Mouse (Mus musculus): ENCODE results near the gene Pcdh18.
A peak's percentile ranks its signal among the peaks of the same experiment; 100 is the strongest.

Gene Pcdh18

DNA sequence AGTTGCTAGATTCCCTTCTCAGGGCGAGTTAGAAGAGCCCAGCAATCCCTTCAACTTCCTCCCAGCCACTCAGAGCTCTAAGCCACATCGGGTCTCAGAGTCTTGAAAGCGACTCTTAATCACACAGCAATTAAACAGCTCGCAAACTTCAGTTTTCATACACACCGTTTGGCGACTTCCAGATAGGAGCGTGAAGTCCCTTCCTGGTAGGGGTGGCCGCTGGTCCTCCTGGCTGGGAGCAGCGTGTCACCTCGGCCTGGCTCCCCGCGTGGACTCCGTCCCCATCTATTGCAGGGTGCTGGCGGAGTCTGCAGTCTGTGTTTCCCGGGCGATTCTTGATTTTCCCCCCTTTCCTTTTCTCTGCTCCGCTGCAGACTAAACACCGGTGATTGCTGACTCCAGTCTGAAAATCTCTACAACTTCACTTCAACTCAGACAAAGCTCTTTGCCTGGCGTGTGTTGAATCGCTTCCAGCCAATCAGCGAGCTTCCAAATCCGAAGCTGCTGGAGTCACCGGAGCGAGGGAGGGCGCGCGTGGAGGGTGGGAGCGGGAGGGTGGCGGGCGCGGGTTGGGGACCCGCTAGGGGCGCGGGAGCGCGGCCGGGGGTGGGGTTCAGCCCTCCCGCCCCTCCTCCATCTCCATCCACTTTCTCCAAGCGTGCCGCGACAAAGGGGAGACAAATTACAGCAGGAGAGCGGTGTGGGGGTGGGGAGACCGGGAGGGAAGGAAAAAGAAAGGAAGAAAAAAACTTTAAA, at the start of gene Pcdh18:
TSS of gene Pcdh18 (minus strand) at position 456 of the 756 bp plus-strand sequence.
- peak; percentile 67 for DNase-seq

DNA sequence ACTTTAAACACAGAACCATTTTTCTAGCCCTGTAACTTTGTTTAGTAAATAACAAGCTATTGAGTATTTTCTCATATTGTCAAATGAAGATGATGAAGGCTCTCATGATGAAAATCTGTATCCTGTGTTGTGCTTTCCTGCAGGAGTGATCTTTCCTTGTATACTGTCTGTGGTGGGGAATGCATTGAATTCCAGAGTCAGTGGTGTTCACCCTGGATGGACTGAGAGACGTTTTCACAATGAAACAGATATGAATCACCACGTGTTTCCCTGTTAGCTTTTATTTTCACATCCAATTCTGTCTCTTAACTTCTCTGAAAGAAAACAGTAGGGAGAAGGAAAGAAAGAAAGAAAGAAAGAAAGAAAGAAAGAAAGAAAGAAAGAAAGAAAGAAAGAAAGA, 49.7 kb upstream of the Pcdh18 start:
- DNase-seq, result no peak

DNA sequence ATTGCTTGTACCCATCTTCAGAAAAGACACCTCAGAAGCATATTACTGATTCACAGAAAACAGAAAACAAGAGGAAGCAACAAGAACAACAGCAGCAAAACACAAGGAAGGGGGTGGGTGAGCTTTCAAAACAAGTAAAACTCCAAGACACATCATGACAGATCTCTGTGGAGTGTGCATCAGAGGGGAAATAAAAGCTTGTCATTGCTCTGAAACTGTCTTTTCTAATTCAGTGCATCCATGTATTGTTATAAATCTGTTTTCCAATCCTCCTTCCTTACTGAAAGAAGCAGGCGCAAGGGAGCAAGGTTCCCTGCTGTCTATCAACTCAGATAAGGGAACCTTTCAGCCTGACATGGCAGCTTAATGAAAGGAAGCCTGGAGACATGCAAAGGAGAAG, 48.4 kb upstream of the Pcdh18 start:
- no peak for DNase-seq

GRCm38 (mm10) chr3:49788296-49788695, 31.2 kb upstream of the Pcdh18 start:
- DNase-seq, result no peak

GRCm38 (mm10) chr3:49787719-49788118, 30.6 kb upstream of the Pcdh18 start:
- no peak for DNase-seq

GRCm38 (mm10) chr3:49768992-49769738, 12.0 kb upstream of the Pcdh18 start:
- no peak for DNase-seq

DNA sequence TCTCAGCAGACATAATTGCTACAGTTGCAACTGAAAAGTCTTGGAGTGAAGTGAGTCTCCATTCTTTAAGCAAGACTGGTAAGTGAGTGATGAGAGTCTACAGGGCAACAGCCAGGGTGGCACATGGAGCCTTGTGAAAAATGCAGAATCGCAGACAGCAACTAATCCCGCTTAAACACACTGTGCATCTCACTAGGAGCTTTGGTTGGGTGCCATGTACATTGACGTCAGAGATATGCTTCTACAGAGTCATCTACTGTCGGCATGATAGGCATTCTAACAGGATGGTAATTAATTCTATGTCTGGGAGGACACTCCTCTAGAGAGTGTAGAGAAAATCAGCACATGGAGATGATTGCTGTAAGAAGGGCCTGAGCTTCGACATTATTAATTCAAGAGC, 5.6 kb upstream of the Pcdh18 start:
- no peak for DNase-seq

GRCm38 (mm10) chr3:49761971-49762370, 4.8 kb upstream of the Pcdh18 start:
- no peak for DNase-seq

DNA sequence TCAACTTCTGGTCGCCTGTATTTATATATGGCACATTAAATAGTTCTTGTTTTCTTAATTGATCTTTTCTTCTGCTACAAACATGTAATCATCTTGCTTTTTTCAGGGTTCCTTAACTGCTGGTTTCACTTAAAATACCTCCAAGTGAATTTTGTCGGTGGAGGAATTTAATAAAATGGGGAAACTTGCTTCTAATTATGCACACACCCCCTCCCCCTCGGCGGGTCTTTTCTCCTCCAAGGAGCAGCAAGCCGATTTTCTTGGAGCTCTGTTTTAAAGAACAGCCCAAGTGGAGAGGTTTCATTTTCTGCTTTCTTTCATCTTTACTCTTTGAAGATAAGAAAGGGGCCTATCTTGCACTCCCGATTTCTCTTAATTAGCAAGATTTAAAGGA, 498 bp upstream of the Pcdh18 start:
- DNase-seq, result no peak

GRCm38 (mm10) chr3:49755986-49756845, 909 bp downstream of the Pcdh18 start:
- peak; percentile 9 for DNase-seq

GRCm38 (mm10) chr3:49752766-49753165, 4.4 kb downstream of the Pcdh18 start:
- no peak for DNase-seq

DNA sequence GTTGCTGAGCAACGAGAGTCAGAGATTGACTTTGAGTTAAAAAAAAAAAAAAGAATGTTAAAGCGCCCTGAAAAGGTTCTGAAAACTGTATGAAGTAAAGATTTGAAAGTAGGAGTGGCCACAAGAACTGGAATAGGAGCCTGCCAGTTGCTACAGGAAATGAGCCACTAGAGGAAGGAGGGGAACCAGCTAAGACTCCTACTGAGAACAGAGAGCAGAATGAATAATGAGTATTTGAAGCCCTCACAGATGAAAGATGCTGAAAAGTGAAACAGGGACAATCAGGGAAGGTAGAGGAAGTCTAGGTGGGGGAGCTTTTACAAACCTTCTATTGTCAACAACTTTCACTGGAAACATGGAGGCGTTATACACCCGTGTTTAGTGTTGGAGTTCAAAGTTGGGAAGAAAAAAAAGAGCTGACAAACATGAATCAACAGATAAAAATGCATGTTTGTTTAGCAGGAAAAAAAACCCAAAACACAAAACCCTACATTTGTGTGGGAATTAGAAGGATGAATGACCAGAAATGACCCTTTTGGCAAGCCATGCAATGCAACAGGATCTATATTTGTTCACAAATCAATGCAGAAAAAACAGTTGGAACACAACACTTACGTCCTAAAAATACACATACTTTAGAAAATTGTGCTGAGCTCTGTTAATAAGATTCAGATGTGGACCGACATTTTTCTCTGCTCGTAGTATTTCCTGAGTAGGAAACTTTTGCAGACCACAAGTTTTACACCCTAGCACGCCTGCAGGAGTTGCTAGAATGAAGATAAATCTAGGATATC, 7.4 kb downstream of the Pcdh18 start:
- no peak for DNase-seq

DNA sequence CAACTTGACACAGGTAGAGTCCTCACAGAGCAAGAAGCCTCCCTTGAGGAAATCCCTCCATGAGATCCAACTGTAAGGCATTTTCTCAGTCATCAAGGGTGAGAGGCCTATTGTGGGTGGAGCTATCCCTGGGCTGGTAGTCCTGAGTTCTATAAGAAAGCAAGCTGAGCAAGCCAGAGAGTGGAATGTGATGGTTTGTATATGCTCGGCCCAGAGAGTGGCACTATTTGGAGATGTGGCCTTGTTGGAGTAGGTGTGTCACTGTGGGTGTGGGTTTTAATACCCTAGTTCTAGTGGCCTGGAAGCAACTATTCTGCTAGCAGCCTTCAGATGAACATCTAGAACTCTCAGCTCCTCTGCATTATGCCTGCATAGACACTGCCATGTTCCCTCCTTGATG, 9.1 kb downstream of the Pcdh18 start:
- no peak for DNase-seq

DNA sequence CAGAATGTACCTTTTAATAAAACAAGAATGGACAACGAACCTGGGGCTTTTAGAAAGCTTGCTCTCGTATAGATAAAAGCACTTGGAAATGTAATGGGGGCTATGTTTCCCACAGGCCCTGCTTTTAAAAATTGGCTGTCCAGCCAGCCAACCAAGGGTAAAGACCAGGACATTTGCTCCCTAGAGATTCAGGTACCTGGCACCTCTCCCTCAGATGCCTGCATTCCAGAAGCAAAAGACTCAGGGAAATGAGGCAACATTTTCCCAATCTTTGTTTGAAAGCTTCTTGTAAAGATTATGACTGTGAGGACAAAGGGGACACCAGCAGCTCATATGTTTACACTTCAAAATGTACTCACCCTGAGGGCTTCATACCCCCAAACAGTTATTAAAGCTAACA, 18.1 kb downstream of the Pcdh18 start:
- DNase-seq, result no peak

- no peak for DNase-seq
Observed at GRCm38 (mm10) chr3:49738531-49738930, 18.6 kb downstream of the Pcdh18 start.

- DNase-seq, result no peak
Observed at GRCm38 (mm10) chr3:49706503-49706902, 50.6 kb downstream of the Pcdh18 start.

DNA sequence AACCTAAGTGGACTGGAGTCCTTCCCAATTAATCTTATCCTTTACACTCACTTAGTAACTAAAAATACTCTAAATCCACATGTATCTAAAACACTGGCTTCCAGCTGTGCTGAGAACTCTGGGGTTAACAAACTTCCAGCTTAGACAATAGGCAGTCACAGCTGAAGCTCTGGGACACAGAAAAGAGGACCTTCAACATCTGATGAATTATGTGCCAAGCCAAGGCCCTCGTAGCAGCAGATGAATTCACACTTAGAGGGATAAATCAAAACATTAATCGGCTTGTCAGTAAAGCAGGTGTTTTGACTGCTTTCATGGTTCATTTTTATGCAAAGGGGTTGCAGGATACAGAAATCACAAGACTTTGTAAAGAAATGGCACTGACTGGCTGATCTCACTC, 57.2 kb downstream of the Pcdh18 start:
- no peak for DNase-seq
